ENCODE assay signal across 26 mouse cellular contexts in genomic region chr13:104883566-104884249, GRCm38 (mm10). TPM values are rescaled to one million over a fixed set of nuclear protein-coding genes. Genes with fewer than 3 reads are reported as not detected.
A peak's percentile ranks its signal among the peaks of the same experiment; 100 is the strongest.
DNase-seq lines count a peak whose midpoint lies in the region; ATAC-seq and TF ChIP-seq lines count a peak whose summit lies in the region.
"Had no signal": no experiment of that assay in that cellular context is flagged by ENCODE, and none has a peak within 500 bp of the region (broad histone marks: within the 10 kb centered on the region; RNA-seq: fewer than 3 reads in every experiment).

No protein-coding gene starts in this region.

- peak; percentile 75; the same call in 1 of the 2 replicates for ATAC-seq in forebrain, embryonic 12.5 days (ENCODE audit: low FRiP score)
- ATAC-seq in forebrain, embryonic 16.5 days, result no peak
- 0 out of 2 replicates have a peak, but pooled peaks have one; percentile 21 for ATAC-seq in hindbrain, postnatal 0 days
- ATAC-seq in hindbrain, embryonic 12.5 days (ENCODE audit: low FRiP score), result no peak
- peak; percentile 24; the same call in 1 of the 2 replicates for ATAC-seq in lung, embryonic 14.5 days (ENCODE audit: insufficient read depth)
- ATAC-seq: intestine, embryonic 15.5 days; midbrain, embryonic 15.5 days had no signal

- no peak overlapping the region for H3K9ac ChIP-seq in forebrain, embryonic 12.5 days
- no peak overlapping the region for H3K9ac ChIP-seq in forebrain, embryonic 16.5 days (replicated peaks; ENCODE audit: low read depth, low read length)
- H3K9ac ChIP-seq in hindbrain, postnatal 0 days (replicated peaks; ENCODE audit: low read length), result no peak overlapping the region
- no peak overlapping the region for H3K9ac ChIP-seq in hindbrain, embryonic 12.5 days
- H3K9ac ChIP-seq in lung, embryonic 14.5 days, result no peak overlapping the region
- H3K9ac ChIP-seq: heart, embryonic 15.5 days; hindbrain, embryonic 15.5 days; intestine, embryonic 15.5 days; limb, embryonic 15.5 days; midbrain, embryonic 15.5 days had no signal

- no peaks in the 10 kb centered on the region for H3K27me3 ChIP-seq in forebrain, embryonic 12.5 days
- no peaks in the 10 kb centered on the region for H3K27me3 ChIP-seq in forebrain, embryonic 16.5 days (replicated peaks; ENCODE audit: control insufficient read depth, insufficient read depth, low read length)
- no peaks in the 10 kb centered on the region for H3K27me3 ChIP-seq in hindbrain, postnatal 0 days (ENCODE audit: insufficient read depth, low read length)
- no peaks in the 10 kb centered on the region for H3K27me3 ChIP-seq in hindbrain, embryonic 12.5 days
- no peaks in the 10 kb centered on the region for H3K27me3 ChIP-seq in lung, embryonic 14.5 days (ENCODE audit: insufficient read depth, low read length)
- H3K27me3 ChIP-seq: heart, embryonic 15.5 days; hindbrain, embryonic 15.5 days; intestine, embryonic 15.5 days; limb, embryonic 15.5 days; midbrain, embryonic 15.5 days had no signal

- peak overlapping the region; percentile 17; the same call in 1 of the 2 replicates for H3K4me2 ChIP-seq in forebrain, embryonic 12.5 days
- H3K4me2 ChIP-seq in forebrain, embryonic 16.5 days (ENCODE audit: low read length), result no peak overlapping the region
- no peak overlapping the region for H3K4me2 ChIP-seq in hindbrain, postnatal 0 days (ENCODE audit: low read depth, low read length)
- H3K4me2 ChIP-seq in hindbrain, embryonic 12.5 days (replicated peaks), result no peak overlapping the region
- no peak overlapping the region for H3K4me2 ChIP-seq in lung, embryonic 14.5 days
- H3K4me2 ChIP-seq: heart, embryonic 15.5 days; hindbrain, embryonic 15.5 days; intestine, embryonic 15.5 days; limb, embryonic 15.5 days; midbrain, embryonic 15.5 days had no signal

- H3K27ac ChIP-seq in forebrain, embryonic 12.5 days, result no peak overlapping the region
- H3K27ac ChIP-seq in forebrain, embryonic 16.5 days (ENCODE audit: low read length), result no peak overlapping the region
- no peak overlapping the region for H3K27ac ChIP-seq in hindbrain, postnatal 0 days
- H3K27ac ChIP-seq in hindbrain, embryonic 12.5 days, result no peak overlapping the region
- no peak overlapping the region for H3K27ac ChIP-seq in lung, embryonic 14.5 days (ENCODE audit: low read depth)
- H3K27ac ChIP-seq: heart, embryonic 15.5 days; hindbrain, embryonic 15.5 days; intestine, embryonic 15.5 days; limb, embryonic 15.5 days; midbrain, embryonic 15.5 days; stomach, postnatal 0 days had no signal

- TF ChIP-seq CTCF in hindbrain, postnatal 0 days (IDR thresholded peaks at IDR 0.05; ENCODE audit: low read depth), result no peak
- TF ChIP-seq CTCF in lung, embryonic 14.5 days (IDR thresholded peaks at IDR 0.05; ENCODE audit: low read depth), result no peak

- H3K4me3 ChIP-seq in forebrain, embryonic 12.5 days (replicated peaks), result no peak overlapping the region
- no peak overlapping the region for H3K4me3 ChIP-seq in forebrain, embryonic 16.5 days (replicated peaks; ENCODE audit: low read length)
- no peak overlapping the region for H3K4me3 ChIP-seq in hindbrain, postnatal 0 days (ENCODE audit: low read length)
- H3K4me3 ChIP-seq in hindbrain, embryonic 12.5 days, result no peak overlapping the region
- no peak overlapping the region for H3K4me3 ChIP-seq in lung, embryonic 14.5 days (ENCODE audit: low read depth, low read length)
- H3K4me3 ChIP-seq: heart, embryonic 15.5 days; hindbrain, embryonic 15.5 days; intestine, embryonic 15.5 days; limb, embryonic 15.5 days; midbrain, embryonic 15.5 days; myocyte had no signal

- H3K4me1 ChIP-seq in forebrain, embryonic 12.5 days, result peaks cover 6% of the 10 kb centered on the region; the same call in 1 of the 2 replicates
- H3K4me1 ChIP-seq in forebrain, embryonic 16.5 days (replicated peaks; ENCODE audit: control insufficient read depth, insufficient read depth, low read length), result no peaks in the 10 kb centered on the region; the same call in 1 of the 2 replicates
- no peaks in the 10 kb centered on the region for H3K4me1 ChIP-seq in hindbrain, postnatal 0 days (ENCODE audit: insufficient read depth, low read length)
- H3K4me1 ChIP-seq in hindbrain, embryonic 12.5 days, result peaks cover 5% of the 10 kb centered on the region; the same call in 1 of the 2 replicates
- H3K4me1 ChIP-seq in lung, embryonic 14.5 days (ENCODE audit: insufficient read depth), result no peaks in the 10 kb centered on the region
- H3K4me1 ChIP-seq: heart, embryonic 15.5 days; hindbrain, embryonic 15.5 days; intestine, embryonic 15.5 days; limb, embryonic 15.5 days; midbrain, embryonic 15.5 days had no signal

- H3K9me3 ChIP-seq in forebrain, embryonic 12.5 days, result no peaks in the 10 kb centered on the region
- H3K9me3 ChIP-seq in forebrain, embryonic 16.5 days (ENCODE audit: control insufficient read depth, low read length), result no peaks in the 10 kb centered on the region
- no peaks in the 10 kb centered on the region for H3K9me3 ChIP-seq in hindbrain, postnatal 0 days (ENCODE audit: low read length)
- H3K9me3 ChIP-seq in hindbrain, embryonic 12.5 days (replicated peaks), result no peaks in the 10 kb centered on the region
- no peaks in the 10 kb centered on the region for H3K9me3 ChIP-seq in lung, embryonic 14.5 days (ENCODE audit: low read depth, low read length)
- H3K9me3 ChIP-seq: heart, embryonic 15.5 days; hindbrain, embryonic 15.5 days; intestine, embryonic 15.5 days; limb, embryonic 15.5 days; midbrain, embryonic 15.5 days had no signal

- no peak for DNase-seq in hindbrain, postnatal 0 days (ENCODE audit: low spot score)
- no peak for DNase-seq in lung, embryonic 14.5 days
- no peak for DNase-seq in lung, postnatal 10 days
- peak; percentile 12 for DNase-seq in R1 (ENCODE audit: low read depth, low spot score)
- DNase-seq: adrenal gland, postnatal 25 days; cerebellum, adult 9-10 months; heart, postnatal 36 days; kidney, adult 8-10 months; kidney, postnatal 4 days; lung, adult 18-20 months; right cerebral cortex, postnatal 14 days; thymus, adult 2 months; thymus, postnatal 4 days had no signal

- no peaks in the 10 kb centered on the region for H3K36me3 ChIP-seq in forebrain, embryonic 12.5 days (replicated peaks)
- no peaks in the 10 kb centered on the region for H3K36me3 ChIP-seq in forebrain, embryonic 16.5 days (ENCODE audit: control insufficient read depth, insufficient read depth)
- H3K36me3 ChIP-seq in hindbrain, postnatal 0 days (ENCODE audit: insufficient read depth, low read length), result no peaks in the 10 kb centered on the region
- H3K36me3 ChIP-seq in hindbrain, embryonic 12.5 days, result no peaks in the 10 kb centered on the region
- H3K36me3 ChIP-seq in lung, embryonic 14.5 days (ENCODE audit: insufficient read depth), result no peaks in the 10 kb centered on the region
- H3K36me3 ChIP-seq: heart, embryonic 15.5 days; hindbrain, embryonic 15.5 days; intestine, embryonic 15.5 days; limb, embryonic 15.5 days; midbrain, embryonic 15.5 days had no signal

- 33% methylated on average over 10 of the region's 16 CpGs for WGBS in forebrain, embryonic 12.5 days
- 15% methylated on average over 7 of the region's 16 CpGs for WGBS in forebrain, embryonic 16.5 days
- 35% methylated on average over 16 of the region's 16 CpGs for WGBS in hindbrain, postnatal 0 days
- WGBS in hindbrain, embryonic 12.5 days, result 38% methylated on average over 12 of the region's 16 CpGs
- 34% methylated on average over 14 of the region's 16 CpGs for WGBS in lung, embryonic 14.5 days

RNA-seq across cellular contexts. Expression of gene Shisal2b, which starts 20.0 kb away (rescaled TPM):
- not detected in 2 replicates for polyA plus RNA-seq in forebrain, embryonic 12.5 days (2016; fragmentation: Nextera tagmentation; extraction: Ambion mirVana)
- polyA plus RNA-seq in forebrain, embryonic 16.5 days (2015; fragmentation: Nextera tagmentation; extraction: Ambion mirVana), result 0.48 and 0.56 TPM in 2 replicates
- total RNA-seq in hindbrain, postnatal 0 days (2014; rRNA removed), result 0.47 and 4.7 TPM in 2 replicates
- polyA plus RNA-seq in hindbrain, postnatal 0 days (2015; fragmentation: Nextera tagmentation; extraction: Ambion mirVana), result 2.6 and 3.1 TPM in 2 replicates
- polyA plus RNA-seq in hindbrain, embryonic 12.5 days (2016; fragmentation: Nextera tagmentation; extraction: Ambion mirVana), result 0.46 and 0.47 TPM in 2 replicates
- polyA plus RNA-seq in lung, embryonic 14.5 days (2014; fragmentation: Nextera tagmentation; extraction: Ambion mirVana), result 0.54 TPM in 1 of 2 replicates, not detected in the other
- total RNA-seq: adrenal gland, postnatal 25 days; gastrocnemius, adult 8-10 months; granulocyte monocyte progenitor cell, adult 5-6 weeks; heart, postnatal 36 days; megakaryocyte, adult 5-6 weeks had no signal
- polyA plus RNA-seq: heart, embryonic 15.5 days; myocyte; stomach, postnatal 0 days; thymus, adult 2 months had no signal

Comparison
In these comparisons a context has a peak if more than half of its experiments do, and no peak if none do; other contexts are left out.
1. ATAC-seq: peak in forebrain, embryonic 12.5 days (single experiment), hindbrain, postnatal 0 days (single experiment) and lung, embryonic 14.5 days (single experiment); none in forebrain, embryonic 16.5 days (single experiment) and hindbrain, embryonic 12.5 days (single experiment).